Mouse (Mus musculus): ENCODE data around the gene Tmem59l. TPM values are rescaled to one million over a fixed set of nuclear protein-coding genes. Genes with fewer than 3 reads are reported as not detected.
A peak's percentile ranks its signal among the peaks of the same experiment; 100 is the strongest.

The Tmem59l gene
- polyA plus RNA-seq, 1 experiment: 524 TPM

GRCm38 (mm10) chr8:70467229-70467725 is 19.9 kb downstream of the Tmem59l start:
- no peaks in the 10 kb centered on the region for H3K27me3 ChIP-seq (ENCODE audit: control insufficient read depth, insufficient read depth, low read length)
- peaks cover 72% of the 10 kb centered on the region for H3K4me1 ChIP-seq (ENCODE audit: control insufficient read depth, insufficient read depth, low read length)
- DNase-seq: no peak
- H3K27ac ChIP-seq (ENCODE audit: insufficient read depth, low read length): 0 out of 2 replicates have a peak overlapping the region, but pooled peaks have one; percentile 24
- TF ChIP-seq CTCF (IDR thresholded peaks at IDR 0.05; ENCODE audit: borderline replicate concordance, insufficient read depth, low read depth, low read length): no peak
- TF ChIP-seq POLR2A (IDR thresholded peaks at IDR 0.05; ENCODE audit: borderline replicate concordance, insufficient read depth, low read length): no peak
- H3K4me3 ChIP-seq (replicated peaks; ENCODE audit: insufficient read depth, low read depth, low read length): no peak overlapping the region
- 65% methylated on average over 5 of the region's 5 CpGs for WGBS

GRCm38 (mm10) chr8:70466771-70467170 is 20.4 kb downstream of the Tmem59l start:
- no peak for DNase-seq
- WGBS: 50% methylated on average over 11 of the region's 11 CpGs
- Histone ChIP-seq H3K27me3 (ENCODE audit: control insufficient read depth, insufficient read depth, low read length) (no peaks in the 10 kb centered on the region), H3K27ac (ENCODE audit: insufficient read depth, low read length) (peak overlapping the region; percentile 24), H3K4me1 (ENCODE audit: control insufficient read depth, insufficient read depth, low read length) (peaks cover 72% of the 10 kb centered on the region), H3K4me3 (replicated peaks; ENCODE audit: insufficient read depth, low read depth, low read length) (no peak overlapping the region)
- TF ChIP-seq POLR2A (IDR thresholded peaks at IDR 0.05; ENCODE audit: borderline replicate concordance, insufficient read depth, low read length) (no peak), CTCF (IDR thresholded peaks at IDR 0.05; ENCODE audit: borderline replicate concordance, insufficient read depth, low read depth, low read length) (no peak)

- Histone ChIP-seq H3K27ac (ENCODE audit: insufficient read depth, low read length) (peak overlapping the region; percentile 24), H3K4me1 (ENCODE audit: control insufficient read depth, insufficient read depth, low read length) (peaks cover 76% of the 10 kb centered on the region), H3K4me3 (replicated peaks; ENCODE audit: insufficient read depth, low read depth, low read length) (no peak overlapping the region), H3K27me3 (ENCODE audit: control insufficient read depth, insufficient read depth, low read length) (no peaks in the 10 kb centered on the region)
- WGBS: 49% methylated on average over 4 of the region's 4 CpGs
- TF ChIP-seq CTCF (IDR thresholded peaks at IDR 0.05; ENCODE audit: borderline replicate concordance, insufficient read depth, low read depth, low read length) (no peak), POLR2A (IDR thresholded peaks at IDR 0.05; ENCODE audit: borderline replicate concordance, insufficient read depth, low read length) (no peak)
- DNase-seq: no peak
Measured at GRCm38 (mm10) chr8:70466305-70466704, 20.9 kb downstream of the Tmem59l start.

GRCm38 (mm10) chr8:70465701-70466100 is 21.5 kb downstream of the Tmem59l start:
- no peak for DNase-seq
- TF ChIP-seq POLR2A (IDR thresholded peaks at IDR 0.05; ENCODE audit: borderline replicate concordance, insufficient read depth, low read length) (no peak), CTCF (IDR thresholded peaks at IDR 0.05; ENCODE audit: borderline replicate concordance, insufficient read depth, low read depth, low read length) (no peak)
- Histone ChIP-seq H3K4me1 (ENCODE audit: control insufficient read depth, insufficient read depth, low read length) (peaks cover 82% of the 10 kb centered on the region), H3K4me3 (replicated peaks; ENCODE audit: insufficient read depth, low read depth, low read length) (no peak overlapping the region), H3K27ac (ENCODE audit: insufficient read depth, low read length) (no peak overlapping the region), H3K27me3 (ENCODE audit: control insufficient read depth, insufficient read depth, low read length) (no peaks in the 10 kb centered on the region)
- 92% methylated on average over 4 of the region's 4 CpGs for WGBS

DNA sequence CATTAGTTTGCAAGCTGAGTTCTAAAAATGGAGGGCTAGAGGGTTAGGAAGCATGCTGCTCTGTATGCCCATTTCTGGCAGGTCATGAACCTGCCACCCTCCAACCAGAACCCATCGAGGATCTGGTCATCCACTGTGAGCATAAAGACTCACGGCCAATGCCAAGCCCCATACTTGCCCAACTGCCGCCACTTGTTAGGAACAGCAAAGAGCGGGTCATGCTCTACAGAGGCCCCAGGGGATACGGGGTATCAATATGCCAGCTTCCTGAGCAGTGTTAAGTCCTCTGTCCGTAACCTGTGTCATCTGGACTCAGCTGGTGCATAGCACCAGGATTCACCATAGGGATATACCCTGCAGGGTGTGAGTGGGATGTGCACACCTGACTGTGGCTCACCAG is 23.0 kb downstream of the Tmem59l start:
- no peak overlapping the region for H3K4me3 ChIP-seq (replicated peaks; ENCODE audit: insufficient read depth, low read depth, low read length)
- H3K27me3 ChIP-seq (ENCODE audit: control insufficient read depth, insufficient read depth, low read length): no peaks in the 10 kb centered on the region
- 65% methylated on average over 6 of the region's 6 CpGs for whole genome bisulfite sequencing
- DNase-seq: no peak
- H3K27ac ChIP-seq (ENCODE audit: insufficient read depth, low read length): no peak overlapping the region; the same call in 1 of the 2 replicates
- peaks cover 84% of the 10 kb centered on the region for H3K4me1 ChIP-seq (ENCODE audit: control insufficient read depth, insufficient read depth, low read length)
- TF ChIP-seq CTCF (IDR thresholded peaks at IDR 0.05; ENCODE audit: borderline replicate concordance, insufficient read depth, low read depth, low read length) (no peak), POLR2A (IDR thresholded peaks at IDR 0.05; ENCODE audit: borderline replicate concordance, insufficient read depth, low read length) (no peak)

GRCm38 (mm10) chr8:70463306-70463705 is 23.9 kb downstream of the Tmem59l start:
- no peak overlapping the region for H3K4me3 ChIP-seq (replicated peaks; ENCODE audit: insufficient read depth, low read depth, low read length)
- H3K27me3 ChIP-seq (ENCODE audit: control insufficient read depth, insufficient read depth, low read length): no peaks in the 10 kb centered on the region
- WGBS: 13% methylated on average over 4 of the region's 4 CpGs
- H3K27ac ChIP-seq (ENCODE audit: insufficient read depth, low read length): no peak overlapping the region
- TF ChIP-seq CTCF (IDR thresholded peaks at IDR 0.05; ENCODE audit: borderline replicate concordance, insufficient read depth, low read depth, low read length) (no peak), POLR2A (IDR thresholded peaks at IDR 0.05; ENCODE audit: borderline replicate concordance, insufficient read depth, low read length) (no peak)
- DNase-seq: peak in 1 of 2 experiments; percentile 65
- peaks cover 79% of the 10 kb centered on the region for H3K4me1 ChIP-seq (ENCODE audit: control insufficient read depth, insufficient read depth, low read length)

GRCm38 (mm10) chr8:70462516-70462813 is 24.7 kb downstream of the Tmem59l start:
- Histone ChIP-seq H3K27ac (ENCODE audit: insufficient read depth, low read length) (no peak overlapping the region), H3K4me3 (replicated peaks; ENCODE audit: insufficient read depth, low read depth, low read length) (no peak overlapping the region), H3K27me3 (ENCODE audit: control insufficient read depth, insufficient read depth, low read length) (no peaks in the 10 kb centered on the region), H3K4me1 (ENCODE audit: control insufficient read depth, insufficient read depth, low read length) (peaks cover 79% of the 10 kb centered on the region)
- DNase-seq: no peak
- 94% methylated on average over 8 of the region's 8 CpGs for WGBS
- no peak for TF ChIP-seq CTCF (IDR thresholded peaks at IDR 0.05; ENCODE audit: borderline replicate concordance, insufficient read depth, low read depth, low read length)
- TF ChIP-seq POLR2A (IDR thresholded peaks at IDR 0.05; ENCODE audit: borderline replicate concordance, insufficient read depth, low read length): no peak

GRCm38 (mm10) chr8:70461765-70462515 is 25.2 kb downstream of the Tmem59l start:
- TF ChIP-seq CTCF (IDR thresholded peaks at IDR 0.05; ENCODE audit: borderline replicate concordance, insufficient read depth, low read depth, low read length): no peak
- Histone ChIP-seq H3K27me3 (ENCODE audit: control insufficient read depth, insufficient read depth, low read length) (no peaks in the 10 kb centered on the region), H3K4me1 (ENCODE audit: control insufficient read depth, insufficient read depth, low read length) (peaks cover 76% of the 10 kb centered on the region), H3K4me3 (replicated peaks; ENCODE audit: insufficient read depth, low read depth, low read length) (no peak overlapping the region), H3K27ac (ENCODE audit: insufficient read depth, low read length) (no peak overlapping the region)
- DNase-seq: no peak
- 89% methylated on average over 16 of the region's 16 CpGs for WGBS

Data from cerebellum, adult 2 months (tissue).